Mouse (Mus musculus): Measurements from ENCODE around the gene Ptcd1. TPM values are rescaled to one million over a fixed set of nuclear protein-coding genes. Genes with fewer than 3 reads are reported as not detected.
"Not testable (repeated sequence)": the region's sequence is repeated elsewhere in the genome, so short reads cannot be mapped to it uniquely, and the experiment has no call there.

The Ptcd1 gene
- polyA plus RNA-seq, 1 experiment from 2014 or later = 20.2 TPM

DNA sequence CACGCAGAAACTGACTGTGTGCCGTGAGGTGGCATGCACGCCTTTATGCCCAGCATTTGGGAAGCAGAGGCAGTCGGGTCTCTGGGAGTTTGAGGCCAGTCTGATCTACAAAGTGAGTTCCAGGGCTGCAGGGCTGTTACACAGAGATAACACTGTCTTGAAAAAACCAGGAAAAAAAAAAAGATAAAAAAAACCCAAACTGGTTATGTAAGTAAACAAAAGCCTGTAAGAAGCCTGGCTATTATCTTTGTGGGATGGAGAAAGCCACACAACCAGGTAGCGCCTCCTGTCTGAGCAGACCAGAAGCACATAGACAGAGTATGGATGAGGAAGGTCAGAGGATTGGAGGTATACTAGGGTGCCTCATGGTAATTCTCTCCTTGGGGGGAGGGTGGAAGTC, 14.2 kb downstream of the Ptcd1 start:
- H3K27ac ChIP-seq = no peak overlapping the region
- H3K4me1 ChIP-seq = no peaks in the 10 kb centered on the region
- peaks cover 93% of the 10 kb centered on the region for H3K36me3 ChIP-seq
- no peak overlapping the region for H3K4me2 ChIP-seq (replicated peaks)
- no peak overlapping the region for H3K4me3 ChIP-seq
- no peak overlapping the region for H3K9ac ChIP-seq
- no peaks in the 10 kb centered on the region for H3K9me3 ChIP-seq
- ATAC-seq (ENCODE audit: low FRiP score, low read depth) = no peak
- no peaks in the 10 kb centered on the region for H3K27me3 ChIP-seq
- 95% methylated on average over 5 of the region's 5 CpGs for WGBS

DNA sequence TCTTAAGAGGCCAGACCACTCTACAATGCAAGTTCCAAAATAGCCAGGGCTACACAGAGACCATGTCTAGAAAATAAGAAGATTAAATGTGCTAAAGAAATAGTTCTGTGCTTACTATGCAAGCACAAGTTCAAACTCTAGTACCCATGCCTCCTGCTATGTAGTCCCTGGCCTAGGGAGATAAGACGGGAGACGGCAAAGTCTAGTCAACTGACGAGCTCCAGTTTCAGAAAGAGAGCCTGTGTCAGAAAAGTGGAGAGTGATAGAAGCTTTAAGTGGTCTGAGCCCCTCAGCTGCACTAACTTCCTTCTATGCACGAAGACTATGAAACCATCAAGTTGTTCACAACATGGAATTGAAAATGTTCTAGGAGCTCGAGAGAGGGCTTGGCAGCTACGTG, 17.6 kb downstream of the Ptcd1 start:
- peaks cover 100% of the 10 kb centered on the region for H3K36me3 ChIP-seq
- 94% methylated on average over 6 of the region's 6 CpGs for WGBS
- H3K27ac ChIP-seq = no peak overlapping the region
- ATAC-seq (ENCODE audit: low FRiP score, low read depth) = no peak
- no peaks in the 10 kb centered on the region for H3K27me3 ChIP-seq
- H3K4me3 ChIP-seq = no peak overlapping the region
- no peak overlapping the region for H3K9ac ChIP-seq
- no peaks in the 10 kb centered on the region for H3K4me1 ChIP-seq
- H3K4me2 ChIP-seq (replicated peaks) = no peak overlapping the region
- no peaks in the 10 kb centered on the region for H3K9me3 ChIP-seq

DNA sequence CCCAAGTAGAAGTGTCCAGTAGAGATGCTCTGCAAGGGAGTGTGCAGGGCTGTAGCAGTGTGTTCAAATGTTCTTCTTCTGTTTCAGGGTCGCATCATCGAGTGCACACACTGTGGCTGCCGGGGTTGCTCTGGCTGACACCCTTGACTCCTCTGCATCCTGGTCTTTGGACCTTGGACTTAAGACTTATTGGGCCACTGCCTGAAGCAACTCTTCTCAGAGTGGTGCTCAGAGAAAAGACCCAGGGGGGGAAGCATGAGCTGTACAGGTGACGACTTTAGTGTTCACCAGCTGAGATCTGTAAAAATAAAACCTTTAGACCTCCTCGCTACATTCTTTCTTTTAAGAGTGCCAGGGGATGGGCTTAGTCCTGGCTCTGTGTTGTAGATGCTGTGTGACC, 19.2 kb downstream of the Ptcd1 start:
- ATAC-seq (ENCODE audit: low FRiP score, low read depth) = no peak
- 90% methylated on average over 5 of the region's 5 CpGs for WGBS
- no peak overlapping the region for H3K27ac ChIP-seq
- H3K4me1 ChIP-seq = no peaks in the 10 kb centered on the region
- no peaks in the 10 kb centered on the region for H3K9me3 ChIP-seq
- no peak overlapping the region for H3K9ac ChIP-seq
- H3K4me2 ChIP-seq (replicated peaks) = no peak overlapping the region
- H3K4me3 ChIP-seq = no peak overlapping the region
- no peaks in the 10 kb centered on the region for H3K27me3 ChIP-seq
- peaks cover 100% of the 10 kb centered on the region for H3K36me3 ChIP-seq

DNA sequence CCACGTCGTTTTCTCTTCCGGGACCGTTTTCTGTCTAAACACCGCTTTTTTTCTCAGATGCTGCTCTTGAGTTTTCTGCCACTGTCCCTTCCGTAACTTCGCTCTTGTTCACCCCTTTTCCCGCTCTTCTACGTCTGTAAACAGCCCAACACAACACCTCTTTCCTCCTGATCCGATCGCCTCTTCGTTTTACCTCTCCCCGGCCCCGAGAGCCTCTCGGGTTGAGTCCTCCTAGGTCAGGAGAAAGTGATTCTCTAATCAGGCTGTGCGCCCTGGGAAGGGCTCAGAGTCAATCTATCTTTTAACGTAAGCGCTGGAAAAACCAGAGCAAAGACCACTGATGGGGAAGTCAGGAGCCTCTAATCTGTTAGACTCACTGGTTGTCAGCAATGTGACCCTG, 26.3 kb downstream of the Ptcd1 start:
- H3K9ac ChIP-seq = peak overlapping the region; percentile 94
- peaks cover 28% of the 10 kb centered on the region for H3K4me1 ChIP-seq
- ATAC-seq (ENCODE audit: low FRiP score, low read depth) = no peak
- no peaks in the 10 kb centered on the region for H3K27me3 ChIP-seq
- H3K9me3 ChIP-seq = no peaks in the 10 kb centered on the region
- peaks cover 64% of the 10 kb centered on the region for H3K36me3 ChIP-seq
- under 1% methylated on average over 18 of the region's 18 CpGs for WGBS
- peak overlapping the region; percentile 82 for H3K4me3 ChIP-seq
- peak overlapping the region; percentile 84 for H3K27ac ChIP-seq
- H3K4me2 ChIP-seq (replicated peaks) = peak overlapping the region; percentile 93

DNA sequence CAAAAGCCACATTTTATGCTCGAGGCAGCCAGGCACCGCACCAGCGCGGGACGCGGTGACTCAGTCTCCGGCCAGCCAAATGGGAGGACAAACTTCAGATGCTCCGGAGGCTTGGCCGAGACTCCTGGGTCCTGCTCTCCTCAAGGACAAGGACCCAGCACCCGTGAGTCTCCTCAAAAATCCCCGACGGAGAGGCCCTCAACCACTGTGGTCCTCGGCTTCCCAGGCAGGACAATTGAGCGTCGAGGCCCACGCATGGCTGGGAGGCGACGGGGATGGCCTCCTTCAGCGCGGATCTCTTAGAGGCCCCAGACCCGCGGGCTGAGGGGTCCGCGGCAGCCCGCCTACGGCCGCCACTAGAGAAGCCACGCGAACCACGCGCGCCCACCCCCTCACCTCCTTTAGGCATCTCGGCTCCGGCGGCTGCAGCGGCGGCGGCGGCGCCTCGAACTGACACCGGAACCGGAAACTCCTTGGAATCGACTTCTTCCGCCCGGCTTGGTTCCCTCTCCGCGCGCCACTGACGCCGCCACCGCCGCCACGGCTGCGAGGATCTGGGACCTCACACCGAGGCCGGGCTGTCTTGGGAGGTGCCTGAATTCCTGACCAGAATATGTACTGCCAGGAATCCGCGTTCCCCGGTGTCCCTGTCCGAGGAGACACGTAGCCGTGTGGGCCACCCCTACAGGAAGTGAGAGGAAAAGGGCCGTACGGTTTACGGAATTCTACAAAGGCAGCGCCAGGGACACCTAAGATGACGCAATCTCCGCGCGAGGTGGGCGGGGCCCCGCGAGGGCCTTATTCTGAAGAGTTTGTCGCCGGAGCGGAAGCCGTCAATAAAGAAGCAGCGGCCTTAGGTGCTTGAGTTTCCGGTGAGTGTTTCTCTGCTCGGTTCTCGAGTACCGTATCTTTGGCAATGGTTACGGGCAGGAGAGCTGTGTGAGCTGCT, 27.1 kb downstream of the Ptcd1 start, which contains the start of the genes Pdap1 and Bud31:
Pdap1 (minus strand) TSS at position 668 of the 949 bp plus-strand sequence.
Bud31 (plus strand) TSS at position 792 of the 949 bp plus-strand sequence.
- Histone ChIP-seq H3K27ac (peak within 1 kb of the TSS; percentile 84), H3K9ac (peak within 1 kb of the TSS; percentile 94), H3K9me3 (no peaks in the 10 kb centered on the region), H3K4me2 (replicated peaks) (peak within 1 kb of the TSS; percentile 93), H3K36me3 (peaks cover 64% of the 10 kb centered on the region), H3K4me3 (peak within 1 kb of the TSS; percentile 82), H3K4me1 (peaks cover 28% of the 10 kb centered on the region), H3K27me3 (no peaks in the 10 kb centered on the region)
- peak; percentile 93 for ATAC-seq (ENCODE audit: low FRiP score, low read depth)
- 0% methylated on average over 76 of the region's 84 CpGs for WGBS

DNA sequence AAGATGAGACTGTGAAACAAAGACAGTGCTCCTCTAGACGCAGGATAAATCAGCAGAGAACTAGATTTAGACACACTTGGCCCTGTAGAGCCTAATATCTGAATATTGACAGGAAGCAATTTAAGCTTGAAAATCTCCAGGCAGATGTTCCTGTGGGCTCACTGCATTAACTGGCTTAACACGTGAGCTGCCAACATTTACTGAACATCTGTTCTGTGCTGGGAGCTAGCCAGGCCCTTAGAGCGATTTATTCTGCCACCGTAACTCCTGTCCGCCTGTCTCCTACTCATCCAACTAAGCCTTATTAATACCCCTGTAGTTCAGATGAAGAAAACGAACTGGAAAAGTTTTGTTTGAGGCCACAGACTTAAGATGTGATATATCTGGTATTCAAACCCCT, 28.1 kb downstream of the Ptcd1 start:
- WGBS = 10% methylated on average over 6 of the region's 6 CpGs
- H3K4me3 ChIP-seq = peak overlapping the region; percentile 82
- peaks cover 28% of the 10 kb centered on the region for H3K4me1 ChIP-seq
- H3K27me3 ChIP-seq = no peaks in the 10 kb centered on the region
- ATAC-seq (ENCODE audit: low FRiP score, low read depth) = no peak
- H3K36me3 ChIP-seq = peaks cover 64% of the 10 kb centered on the region
- peak overlapping the region; percentile 93 for H3K4me2 ChIP-seq (replicated peaks)
- H3K9ac ChIP-seq = peak overlapping the region; percentile 94
- no peaks in the 10 kb centered on the region for H3K9me3 ChIP-seq
- peak overlapping the region; percentile 84; the same call in 1 of the 2 replicates for H3K27ac ChIP-seq

DNA sequence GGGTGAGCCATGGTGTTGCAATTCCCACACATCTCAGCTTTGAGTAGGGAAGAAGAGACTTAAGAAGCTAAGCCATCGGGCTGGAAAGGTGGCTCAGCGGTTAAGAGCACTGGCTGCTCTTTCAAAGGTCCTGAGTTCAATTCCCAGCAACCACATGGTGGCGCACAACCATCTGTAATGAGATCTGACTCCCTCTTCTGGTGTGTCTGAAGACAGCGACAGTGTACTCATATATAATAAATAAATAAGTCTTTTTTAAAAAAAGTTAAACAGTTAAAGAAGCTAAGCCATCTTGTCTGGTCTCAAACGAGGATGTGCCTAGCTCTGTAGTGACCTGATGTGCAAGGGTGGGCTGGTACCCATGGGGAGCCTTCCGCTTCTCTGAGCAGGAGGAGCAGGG, 33.6 kb downstream of the Ptcd1 start:
- not testable (repeated sequence) for ATAC-seq (ENCODE audit: low FRiP score, low read depth); H3K9ac ChIP-seq; H3K9me3 ChIP-seq; H3K4me3 ChIP-seq; H3K27me3 ChIP-seq; H3K27ac ChIP-seq; H3K4me2 ChIP-seq (replicated peaks)
- WGBS = 87% methylated on average over 6 of the region's 6 CpGs
- peaks cover 13% of the 10 kb centered on the region for H3K4me1 ChIP-seq
- peaks cover 91% of the 10 kb centered on the region for H3K36me3 ChIP-seq

DNA sequence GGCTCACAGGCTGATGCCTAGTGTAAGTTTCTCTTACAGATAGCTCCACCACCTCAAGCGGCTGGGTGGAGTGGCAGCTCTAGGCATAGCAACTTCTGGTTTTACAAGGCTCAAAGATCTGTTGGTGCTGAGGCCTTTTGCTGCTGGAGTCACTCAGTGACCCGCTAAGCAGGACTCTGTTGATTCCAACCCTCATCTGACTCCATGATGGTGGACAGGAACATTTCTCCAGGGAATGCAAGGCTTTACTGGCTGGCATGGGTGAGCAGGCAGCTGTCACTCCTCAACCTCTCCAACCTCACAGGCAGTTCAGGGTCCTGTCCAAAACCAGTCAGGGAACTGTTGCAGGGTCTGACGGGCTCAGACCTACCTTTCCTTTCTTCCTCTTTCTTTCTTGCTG, 35.9 kb downstream of the Ptcd1 start:
- no peak for ATAC-seq (ENCODE audit: low FRiP score, low read depth)
- 91% methylated on average over 3 of the region's 3 CpGs for WGBS
- peaks cover 95% of the 10 kb centered on the region for H3K36me3 ChIP-seq
- H3K9ac ChIP-seq = no peak overlapping the region
- H3K9me3 ChIP-seq = no peaks in the 10 kb centered on the region
- H3K4me1 ChIP-seq = no peaks in the 10 kb centered on the region
- H3K4me3 ChIP-seq = no peak overlapping the region
- no peaks in the 10 kb centered on the region for H3K27me3 ChIP-seq
- H3K27ac ChIP-seq = no peak overlapping the region
- no peak overlapping the region for H3K4me2 ChIP-seq (replicated peaks)

DNA sequence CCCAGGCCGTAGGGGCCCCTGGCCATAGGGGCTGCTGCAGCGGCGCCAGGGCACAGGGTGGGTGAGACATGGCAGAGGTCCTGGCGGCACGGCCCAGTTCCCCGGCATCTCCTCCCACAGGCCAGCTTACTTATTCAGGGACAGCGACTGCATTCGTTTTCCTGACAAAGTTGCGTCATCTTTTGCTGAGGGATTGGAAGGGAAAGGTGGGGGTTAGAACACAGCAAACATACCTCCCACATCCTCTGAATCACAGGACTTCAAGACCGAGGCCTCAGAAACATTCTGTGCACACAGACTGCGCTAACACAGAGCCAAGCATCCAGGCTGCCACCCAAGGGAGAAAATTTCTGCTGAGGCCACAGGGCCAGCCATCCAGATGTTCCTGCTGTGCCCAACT, 36.7 kb downstream of the Ptcd1 start:
- ATAC-seq (ENCODE audit: low FRiP score, low read depth) = no peak
- Histone ChIP-seq H3K36me3 (peaks cover 95% of the 10 kb centered on the region), H3K4me3 (no peak overlapping the region), H3K9me3 (no peaks in the 10 kb centered on the region), H3K4me2 (replicated peaks) (no peak overlapping the region), H3K4me1 (no peaks in the 10 kb centered on the region), H3K27ac (no peak overlapping the region), H3K27me3 (no peaks in the 10 kb centered on the region), H3K9ac (no peak overlapping the region)
- 90% methylated on average over 11 of the region's 11 CpGs for WGBS

DNA sequence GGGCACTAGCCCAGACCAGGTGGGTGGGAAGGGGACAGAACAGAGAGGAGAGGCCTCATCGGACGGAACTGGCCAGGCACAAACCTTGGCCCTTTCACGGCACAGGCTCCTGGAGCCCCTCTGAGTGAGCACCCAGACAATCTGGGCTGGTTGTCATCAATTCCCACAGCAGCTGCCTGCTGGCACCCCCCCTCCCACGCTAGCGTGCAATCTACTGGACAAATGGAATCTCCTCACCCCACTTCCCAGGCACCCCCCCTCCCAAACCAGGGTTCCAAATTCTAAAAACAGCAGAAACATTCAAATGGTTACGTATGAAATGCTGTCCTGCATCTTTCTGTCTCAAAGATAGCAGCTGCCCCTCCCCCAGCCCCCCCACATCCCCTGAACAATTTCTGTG, 37.1 kb downstream of the Ptcd1 start:
- not testable (repeated sequence) for H3K27me3 ChIP-seq; H3K27ac ChIP-seq; H3K4me1 ChIP-seq; H3K4me3 ChIP-seq; H3K9ac ChIP-seq; ATAC-seq (ENCODE audit: low FRiP score, low read depth); H3K9me3 ChIP-seq; H3K4me2 ChIP-seq (replicated peaks)
- WGBS = 88% methylated on average over 4 of the region's 6 CpGs
- H3K36me3 ChIP-seq = peaks cover 95% of the 10 kb centered on the region

DNA sequence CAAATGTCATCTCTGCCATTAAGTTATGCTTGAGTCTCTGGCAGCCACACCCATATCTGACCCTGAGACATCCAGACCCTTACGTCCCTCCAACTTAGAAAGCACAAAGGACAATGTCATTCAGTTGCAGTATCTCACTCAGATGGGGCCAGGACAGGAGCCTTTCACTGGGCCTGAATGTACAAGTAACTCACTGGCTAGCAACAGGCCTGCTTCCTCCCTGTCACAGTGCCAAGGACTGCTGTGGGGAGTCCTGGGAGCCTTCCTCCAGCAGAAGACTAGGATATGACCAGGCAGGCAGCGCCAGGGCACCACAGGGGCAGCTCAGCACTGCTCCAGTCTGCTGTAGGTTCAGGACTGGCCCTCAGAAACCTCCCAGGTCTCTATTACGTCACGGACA, 37.8 kb downstream of the Ptcd1 start:
- 97% methylated on average over 4 of the region's 4 CpGs for WGBS
- H3K9me3 ChIP-seq = no peaks in the 10 kb centered on the region
- H3K4me1 ChIP-seq = no peaks in the 10 kb centered on the region
- no peaks in the 10 kb centered on the region for H3K27me3 ChIP-seq
- H3K4me3 ChIP-seq = no peak overlapping the region
- no peak overlapping the region for H3K27ac ChIP-seq
- peaks cover 95% of the 10 kb centered on the region for H3K36me3 ChIP-seq
- H3K4me2 ChIP-seq (replicated peaks) = no peak overlapping the region
- no peak for ATAC-seq (ENCODE audit: low FRiP score, low read depth)
- H3K9ac ChIP-seq = no peak overlapping the region

DNA sequence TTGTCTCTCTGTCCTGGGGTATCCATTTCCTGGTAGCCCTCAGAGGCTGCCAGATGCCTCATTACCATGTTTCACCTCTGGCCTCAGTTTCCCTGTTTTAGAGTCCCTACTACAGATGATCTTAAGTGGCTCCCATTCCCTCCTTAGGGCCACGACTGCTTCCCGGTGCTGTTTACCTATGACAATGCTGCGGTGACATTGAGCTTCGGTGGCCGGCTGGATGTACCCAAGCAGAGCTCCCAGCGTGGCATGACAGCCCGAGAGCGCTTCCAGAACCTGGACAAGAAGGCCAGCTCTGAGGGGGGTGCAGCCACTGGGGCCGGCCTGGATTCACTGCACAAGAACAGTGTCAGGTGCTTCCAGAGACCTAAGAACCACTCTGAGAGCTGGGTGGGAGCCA, 40.3 kb downstream of the Ptcd1 start:
- Histone ChIP-seq H3K27me3 (no peaks in the 10 kb centered on the region), H3K9me3 (no peaks in the 10 kb centered on the region), H3K4me1 (no peaks in the 10 kb centered on the region), H3K4me3 (no peak overlapping the region), H3K9ac (no peak overlapping the region), H3K27ac (no peak overlapping the region), H3K4me2 (replicated peaks) (no peak overlapping the region), H3K36me3 (peaks cover 93% of the 10 kb centered on the region)
- ATAC-seq (ENCODE audit: low FRiP score, low read depth) = no peak
- 95% methylated on average over 9 of the region's 9 CpGs for WGBS
